Mouse (Mus musculus): ENCODE measurements around the gene Uggt1.

DNA sequence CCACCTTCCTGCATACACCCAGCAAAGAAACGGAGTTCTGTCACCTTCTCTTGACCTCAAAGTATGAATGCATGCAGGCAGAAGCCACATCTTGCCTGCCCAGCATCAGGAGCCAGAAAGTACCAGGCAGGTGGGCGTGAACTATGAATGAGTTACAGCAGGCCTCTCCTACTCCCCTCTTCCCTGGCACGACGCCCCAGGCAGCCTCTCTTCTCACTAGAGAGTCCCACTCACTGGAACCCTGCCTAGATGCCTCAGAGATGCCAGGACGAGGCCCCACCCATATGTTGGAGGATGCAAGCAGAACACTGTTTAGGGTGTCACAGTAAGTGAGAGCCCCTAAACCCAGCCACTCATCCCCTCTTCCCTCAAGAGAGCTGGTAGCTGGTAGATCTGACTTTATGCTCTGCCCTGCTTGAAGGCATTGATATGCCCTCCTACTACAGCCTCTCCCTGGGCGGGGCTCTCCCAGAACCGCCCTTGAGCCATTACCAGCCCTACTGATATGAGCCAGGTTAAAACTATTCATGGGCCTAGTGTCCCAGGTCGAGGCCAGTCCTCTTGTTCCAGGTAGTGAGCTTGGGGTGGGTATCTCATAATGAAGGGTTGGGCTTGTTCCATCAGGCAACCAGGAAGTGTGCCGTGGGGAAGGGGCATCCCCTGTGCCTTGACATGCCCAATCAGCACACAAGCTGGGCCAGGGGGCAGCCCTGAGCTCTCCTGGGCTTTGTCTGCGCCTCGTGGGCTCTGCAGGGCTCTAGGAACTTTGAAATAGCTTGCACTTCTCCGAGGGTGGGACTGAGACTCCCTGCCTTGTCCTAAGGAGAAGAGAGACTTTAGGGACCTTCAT, 148.9 kb downstream of the Uggt1 start:
- TF ChIP-seq GATA1 (IDR thresholded peaks at IDR 0.05; ENCODE audit: low read length): peak; percentile 57; the same call in 1 of the 2 replicates
- no peak for TF ChIP-seq TAL1 (IDR thresholded peaks at IDR 0.05; ENCODE audit: low read length)
